Mouse (Mus musculus): ENCODE measurements around the gene Slc26a10. TPM values are rescaled to one million over a fixed set of nuclear protein-coding genes. Genes with fewer than 3 reads are reported as not detected.

Gene Slc26a10
- 0.51 and 0.58 TPM in 2 replicates for polyA plus RNA-seq (2014; fragmentation: Nextera tagmentation; extraction: Ambion mirVana)

- H3K27me3 ChIP-seq (ENCODE audit: control insufficient read depth, insufficient read depth, low read length): peaks cover 49% of the 10 kb centered on the region
- H3K4me3 ChIP-seq (ENCODE audit: low read depth, low read length): no peak within 1 kb of the TSS
- ATAC-seq (ENCODE audit: low FRiP score) (no peak), DNase-seq (ENCODE audit: low spot score, missing footprints) (peak; percentile 91)
- H3K4me1 ChIP-seq (ENCODE audit: control insufficient read depth, insufficient read depth, low read length): peaks cover 12% of the 10 kb centered on the region
- WGBS: 1% methylated on average over 34 of the region's 34 CpGs
- H3K9ac ChIP-seq (ENCODE audit: low read length): no peak within 1 kb of the TSS
- peak within 1 kb of the TSS; percentile 28; the same call in 1 of the 2 replicates for H3K4me2 ChIP-seq
- H3K9me3 ChIP-seq (ENCODE audit: control insufficient read depth, low read length): no peaks in the 10 kb centered on the region
- no peak within 1 kb of the TSS for H3K27ac ChIP-seq (ENCODE audit: low read depth, low read length)
- no peaks in the 10 kb centered on the region for H3K36me3 ChIP-seq (ENCODE audit: control insufficient read depth, insufficient read depth, low read length)
These were observed at the start of gene Slc26a10 for GRCm38 (mm10) chr10:127179871-127180694. Gene Slc26a10, minus strand, starts transcription at chr10:127180645.

GRCm38 (mm10) chr10:127228897-127229296 is 48.5 kb upstream of the Slc26a10 start:
- DNase-seq (ENCODE audit: low spot score, missing footprints): peak; percentile 95
- WGBS: 24% methylated on average over 4 of the region's 4 CpGs
- Histone ChIP-seq H3K9ac (ENCODE audit: low read length) (no peak overlapping the region), H3K4me1 (ENCODE audit: control insufficient read depth, insufficient read depth, low read length) (no peaks in the 10 kb centered on the region), H3K4me2 (no peak overlapping the region), H3K27me3 (ENCODE audit: control insufficient read depth, insufficient read depth, low read length) (no peaks in the 10 kb centered on the region; the same call in 1 of the 2 replicates), H3K36me3 (ENCODE audit: control insufficient read depth, insufficient read depth, low read length) (no peaks in the 10 kb centered on the region), H3K4me3 (ENCODE audit: low read depth, low read length) (no peak overlapping the region), H3K9me3 (ENCODE audit: control insufficient read depth, low read length) (no peaks in the 10 kb centered on the region), H3K27ac (ENCODE audit: low read depth, low read length) (no peak overlapping the region)
- peak; percentile 61; the same call in 1 of the 2 replicates for ATAC-seq (ENCODE audit: low FRiP score)

DNA sequence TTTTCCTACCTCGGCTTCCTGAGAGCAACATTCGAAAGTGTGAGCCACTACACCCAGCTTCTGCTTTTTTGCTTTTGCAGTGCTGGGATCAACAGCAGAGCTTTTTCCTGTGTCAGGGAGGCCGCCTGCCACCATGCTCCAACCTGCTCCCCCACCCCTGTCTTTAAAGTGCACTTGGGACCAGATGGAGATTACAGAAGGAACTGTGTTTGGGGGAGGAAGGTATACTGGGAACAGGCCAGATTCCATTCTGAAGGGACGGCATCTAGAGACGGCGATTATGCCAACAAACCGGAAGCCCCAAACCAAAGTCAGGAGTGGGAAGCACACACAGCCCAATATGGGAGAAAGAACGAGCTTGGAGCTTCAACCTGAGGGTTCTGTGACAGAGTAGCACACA is 46.7 kb upstream of the Slc26a10 start:
- Histone ChIP-seq H3K4me3 (ENCODE audit: low read depth, low read length) (no peak overlapping the region), H3K9me3 (ENCODE audit: control insufficient read depth, low read length) (no peaks in the 10 kb centered on the region), H3K4me2 (no peak overlapping the region), H3K9ac (ENCODE audit: low read length) (no peak overlapping the region), H3K27ac (ENCODE audit: low read depth, low read length) (no peak overlapping the region), H3K4me1 (ENCODE audit: control insufficient read depth, insufficient read depth, low read length) (no peaks in the 10 kb centered on the region), H3K27me3 (ENCODE audit: control insufficient read depth, insufficient read depth, low read length) (no peaks in the 10 kb centered on the region; the same call in 1 of the 2 replicates), H3K36me3 (ENCODE audit: control insufficient read depth, insufficient read depth, low read length) (no peaks in the 10 kb centered on the region)
- WGBS: 80% methylated on average over 8 of the region's 8 CpGs
- ATAC-seq (ENCODE audit: low FRiP score) (no peak), DNase-seq (ENCODE audit: low spot score, missing footprints) (no peak)

DNA sequence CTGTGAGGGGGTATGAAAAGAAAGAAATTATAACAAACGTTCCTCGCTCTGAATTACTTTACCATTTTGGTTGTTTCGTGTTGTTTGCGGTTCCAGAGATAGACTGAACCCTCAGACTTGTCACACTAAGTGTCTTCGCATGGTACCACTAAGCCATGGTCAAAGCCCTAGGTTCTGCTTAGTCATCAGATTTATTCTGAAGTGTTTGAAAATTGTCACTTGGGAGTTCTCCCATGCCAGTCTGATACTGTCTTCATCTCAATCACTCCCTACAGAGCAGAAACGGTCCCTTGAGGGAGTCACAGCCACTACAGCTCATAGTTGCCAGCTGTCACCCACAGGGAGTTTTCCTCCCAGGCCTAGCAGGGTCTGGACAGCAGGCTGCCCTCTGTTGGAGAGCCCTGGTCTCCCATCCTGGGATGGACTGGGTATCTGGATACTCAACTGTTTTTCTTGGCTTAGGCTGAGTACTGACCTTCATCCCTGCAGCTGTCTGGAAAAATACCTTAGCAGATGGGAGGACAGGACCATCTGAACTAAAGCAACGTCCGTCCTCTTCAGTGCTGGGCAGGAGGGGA is 46.0 kb upstream of the Slc26a10 start:
- H3K9me3 ChIP-seq (ENCODE audit: control insufficient read depth, low read length): no peaks in the 10 kb centered on the region
- WGBS: 75% methylated on average over 8 of the region's 8 CpGs
- no peak overlapping the region for H3K4me3 ChIP-seq (ENCODE audit: low read depth, low read length)
- no peak for DNase-seq (ENCODE audit: low spot score, missing footprints)
- no peaks in the 10 kb centered on the region for H3K4me1 ChIP-seq (ENCODE audit: control insufficient read depth, insufficient read depth, low read length)
- H3K9ac ChIP-seq (ENCODE audit: low read length): no peak overlapping the region
- H3K27me3 ChIP-seq (ENCODE audit: control insufficient read depth, insufficient read depth, low read length): no peaks in the 10 kb centered on the region; the same call in 1 of the 2 replicates
- H3K36me3 ChIP-seq (ENCODE audit: control insufficient read depth, insufficient read depth, low read length): no peaks in the 10 kb centered on the region
- H3K27ac ChIP-seq (ENCODE audit: low read depth, low read length): no peak overlapping the region
- no peak overlapping the region for H3K4me2 ChIP-seq
- peak; percentile 35; the same call in 1 of the 2 replicates for ATAC-seq (ENCODE audit: low FRiP score)

GRCm38 (mm10) chr10:127225732-127226131 is 45.3 kb upstream of the Slc26a10 start:
- Histone ChIP-seq H3K4me1 (ENCODE audit: control insufficient read depth, insufficient read depth, low read length) (no peaks in the 10 kb centered on the region), H3K36me3 (ENCODE audit: control insufficient read depth, insufficient read depth, low read length) (no peaks in the 10 kb centered on the region), H3K27me3 (ENCODE audit: control insufficient read depth, insufficient read depth, low read length) (no peaks in the 10 kb centered on the region; the same call in 1 of the 2 replicates), H3K9ac (ENCODE audit: low read length) (no peak overlapping the region), H3K4me3 (ENCODE audit: low read depth, low read length) (no peak overlapping the region), H3K4me2 (no peak overlapping the region), H3K27ac (ENCODE audit: low read depth, low read length) (no peak overlapping the region), H3K9me3 (ENCODE audit: control insufficient read depth, low read length) (no peaks in the 10 kb centered on the region)
- no peak for ATAC-seq (ENCODE audit: low FRiP score)
- no peak for DNase-seq (ENCODE audit: low spot score, missing footprints)
- 29% methylated on average over 10 of the region's 10 CpGs for WGBS

DNA sequence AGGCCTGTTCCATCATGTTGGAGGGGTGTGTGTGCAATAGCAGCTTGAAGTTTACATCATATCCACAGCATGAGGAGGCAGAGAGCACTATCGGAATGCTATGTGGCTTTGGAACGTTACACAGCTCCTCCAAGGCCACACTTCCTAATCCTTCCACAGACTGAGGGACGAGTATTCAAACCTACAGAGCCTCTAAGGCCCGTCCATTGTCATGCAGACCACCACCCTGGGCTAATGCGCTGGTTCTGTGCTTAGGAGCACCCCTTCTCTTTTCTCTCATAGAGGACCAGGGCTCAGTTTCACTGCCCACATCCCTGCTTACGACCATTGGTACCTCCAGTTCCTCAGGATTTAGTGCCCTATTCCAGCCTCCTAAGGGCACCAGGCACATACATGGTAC is 44.8 kb upstream of the Slc26a10 start:
- Histone ChIP-seq H3K9ac (ENCODE audit: low read length) (no peak overlapping the region), H3K36me3 (ENCODE audit: control insufficient read depth, insufficient read depth, low read length) (no peaks in the 10 kb centered on the region), H3K9me3 (ENCODE audit: control insufficient read depth, low read length) (no peaks in the 10 kb centered on the region), H3K27ac (ENCODE audit: low read depth, low read length) (no peak overlapping the region), H3K4me2 (no peak overlapping the region), H3K4me3 (ENCODE audit: low read depth, low read length) (no peak overlapping the region), H3K4me1 (ENCODE audit: control insufficient read depth, insufficient read depth, low read length) (no peaks in the 10 kb centered on the region), H3K27me3 (ENCODE audit: control insufficient read depth, insufficient read depth, low read length) (no peaks in the 10 kb centered on the region; the same call in 1 of the 2 replicates)
- ATAC-seq (ENCODE audit: low FRiP score) (no peak), DNase-seq (ENCODE audit: low spot score, missing footprints) (no peak)
- WGBS: 25% methylated on average over 6 of the region's 6 CpGs

DNA sequence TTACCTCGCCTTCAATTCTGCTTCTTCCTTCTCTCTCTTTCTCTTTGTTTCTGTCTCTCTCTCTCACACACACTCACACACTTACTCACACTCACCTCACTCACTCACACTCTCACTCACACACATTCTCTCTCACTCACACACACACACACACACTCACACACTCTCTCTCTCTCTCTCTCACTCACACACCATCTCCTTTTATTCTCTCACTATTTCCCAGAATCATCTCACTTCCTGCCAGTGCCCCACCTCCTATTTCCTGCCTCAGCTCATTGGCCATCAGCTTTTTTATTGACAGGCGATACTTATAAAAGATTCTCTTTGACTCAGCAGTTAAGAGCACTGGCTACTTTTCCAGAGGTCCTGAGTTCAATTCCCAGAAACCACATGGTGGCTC is 37.9 kb upstream of the Slc26a10 start:
- 89% methylated on average over 2 of the region's 2 CpGs for WGBS
- Histone ChIP-seq H3K27me3 (ENCODE audit: control insufficient read depth, insufficient read depth, low read length) (no peaks in the 10 kb centered on the region), H3K27ac (ENCODE audit: low read depth, low read length) (no peak overlapping the region), H3K4me2 (no peak overlapping the region), H3K9me3 (ENCODE audit: control insufficient read depth, low read length) (no peaks in the 10 kb centered on the region), H3K9ac (ENCODE audit: low read length) (no peak overlapping the region), H3K36me3 (ENCODE audit: control insufficient read depth, insufficient read depth, low read length) (no peaks in the 10 kb centered on the region), H3K4me1 (ENCODE audit: control insufficient read depth, insufficient read depth, low read length) (no peaks in the 10 kb centered on the region), H3K4me3 (ENCODE audit: low read depth, low read length) (no peak overlapping the region)
- DNase-seq (ENCODE audit: low spot score, missing footprints) (no peak), ATAC-seq (ENCODE audit: low FRiP score) (no peak)

- H3K4me1 ChIP-seq (ENCODE audit: control insufficient read depth, insufficient read depth, low read length): no peaks in the 10 kb centered on the region
- H3K27ac ChIP-seq (ENCODE audit: low read depth, low read length): no peak overlapping the region
- no peak overlapping the region for H3K4me2 ChIP-seq
- no peak for ATAC-seq (ENCODE audit: low FRiP score)
- H3K36me3 ChIP-seq (ENCODE audit: control insufficient read depth, insufficient read depth, low read length): no peaks in the 10 kb centered on the region
- H3K9me3 ChIP-seq (ENCODE audit: control insufficient read depth, low read length): no peaks in the 10 kb centered on the region
- DNase-seq (ENCODE audit: low spot score, missing footprints): no peak
- no peak overlapping the region for H3K9ac ChIP-seq (ENCODE audit: low read length)
- no peaks in the 10 kb centered on the region for H3K27me3 ChIP-seq (ENCODE audit: control insufficient read depth, insufficient read depth, low read length)
- no peak overlapping the region for H3K4me3 ChIP-seq (ENCODE audit: low read depth, low read length)
These were observed 36.7 kb upstream of the Slc26a10 start for GRCm38 (mm10) chr10:127217177-127217576.

DNA sequence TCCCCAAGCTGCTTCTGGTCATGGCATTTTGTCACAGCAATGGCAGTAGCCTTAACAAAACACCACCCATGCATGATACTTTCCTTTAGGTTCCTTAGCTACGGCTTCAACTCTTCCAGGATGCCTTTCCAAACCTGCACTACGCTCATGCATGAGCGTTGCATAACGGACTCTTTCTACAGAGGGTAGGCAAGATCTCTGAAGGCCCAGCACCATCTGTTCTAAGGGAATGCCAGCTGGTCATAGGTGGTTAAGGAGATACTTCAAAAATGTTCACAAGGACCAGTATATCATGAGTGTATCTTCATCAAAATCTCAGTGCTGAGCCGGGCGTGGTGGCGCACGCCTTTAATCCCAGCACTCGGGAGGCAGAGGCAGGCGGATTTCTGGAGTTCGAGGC is 36.0 kb upstream of the Slc26a10 start:
- Histone ChIP-seq H3K9me3 (ENCODE audit: control insufficient read depth, low read length) (no peaks in the 10 kb centered on the region), H3K4me3 (ENCODE audit: low read depth, low read length) (no peak overlapping the region), H3K27ac (ENCODE audit: low read depth, low read length) (no peak overlapping the region), H3K9ac (ENCODE audit: low read length) (no peak overlapping the region), H3K36me3 (ENCODE audit: control insufficient read depth, insufficient read depth, low read length) (no peaks in the 10 kb centered on the region), H3K27me3 (ENCODE audit: control insufficient read depth, insufficient read depth, low read length) (no peaks in the 10 kb centered on the region), H3K4me1 (ENCODE audit: control insufficient read depth, insufficient read depth, low read length) (no peaks in the 10 kb centered on the region), H3K4me2 (no peak overlapping the region)
- ATAC-seq (ENCODE audit: low FRiP score) (no peak), DNase-seq (ENCODE audit: low spot score, missing footprints) (no peak)
- WGBS: 95% methylated on average over 11 of the region's 11 CpGs

Measured in midbrain, embryonic 11.5 days (tissue).